Mouse (Mus musculus) myocyte (in vitro differentiated cells): ENCODE measurements at regions not wholly inside any gene's neighbourhood (a gene's known extent, or its start where the extent isn't known, plus 50 kb on each side); places are given as distances from the start of the nearest gene placed in this dataset.

Experiments used
- CEBPB ChIP-seq: IDR thresholded peaks from 2 replicates; pipeline ENCODE4 v1.6.1; 2011; ENCODE audit warnings: mild to moderate bottlenecking, moderate library complexity; ENCODE audit not compliant: poor library complexity, insufficient read depth, severe bottlenecking
- E2F4 ChIP-seq: IDR thresholded peaks from one replicate; pipeline ENCODE4 v1.6.1; 2011; ENCODE audit warnings: mild to moderate bottlenecking, control low read depth, moderate library complexity; ENCODE audit not compliant: insufficient read depth
- MAX ChIP-seq: IDR thresholded peaks from one replicate; pipeline ENCODE4 v1.6.1; 2011; ENCODE audit warnings: low read depth, mild to moderate bottlenecking, control low read depth
- POLR2A ChIP-seq: IDR thresholded peaks from one replicate; pipeline ENCODE4 v1.6.1; 2011; ENCODE audit warnings: low read depth, mild to moderate bottlenecking, control low read depth, moderate library complexity; ENCODE audit not compliant: insufficient read length
- POLR2AphosphoS2 ChIP-seq: IDR thresholded peaks from one replicate; pipeline ENCODE4 v1.6.1; 2011; ENCODE audit warnings: low read depth, control low read depth; ENCODE audit not compliant: insufficient read length
- SRF ChIP-seq: IDR thresholded peaks from one replicate; pipeline ENCODE4 v1.6.1; 2011; ENCODE audit warnings: low read depth; ENCODE audit not compliant: control insufficient read depth, insufficient read length
- TCF12 ChIP-seq: IDR thresholded peaks from one replicate; pipeline ENCODE4 v1.6.1; 2011; ENCODE audit warnings: mild to moderate bottlenecking, control low read depth; ENCODE audit not compliant: poor library complexity, insufficient read depth, severe bottlenecking
- TCF3 ChIP-seq: IDR thresholded peaks from one replicate; pipeline ENCODE4 v1.6.1; 2011; ENCODE audit warnings: low read depth, control low read depth; ENCODE audit not compliant: insufficient read length
- USF1 ChIP-seq: IDR thresholded peaks from one replicate; pipeline ENCODE4 v1.6.1; 2011; ENCODE audit warnings: low read depth, mild to moderate bottlenecking, control low read depth, moderate library complexity

DNA sequence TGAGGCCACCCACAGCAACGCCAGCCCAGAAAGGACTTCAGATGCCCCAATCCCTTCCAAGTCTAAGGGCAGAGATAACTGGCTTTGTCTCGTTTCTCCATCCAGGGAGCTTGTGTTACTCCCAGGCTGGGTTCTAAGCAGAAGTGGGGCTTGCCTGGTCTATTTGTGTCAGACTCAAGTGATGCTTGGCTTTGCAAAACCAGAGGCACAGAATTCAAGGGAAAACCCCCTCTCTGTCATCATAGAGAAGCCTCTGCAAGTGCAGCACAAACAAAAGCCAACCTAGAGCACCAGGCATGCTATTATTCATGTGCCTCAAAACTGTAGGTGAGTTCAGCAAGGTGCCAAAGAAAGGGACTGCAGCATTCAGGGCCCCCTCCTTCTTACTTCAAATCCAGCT is 284.9 kb downstream of the Irs2 start:
- TF ChIP-seq POLR2A (no peak), E2F4 (no peak), POLR2AphosphoS2 (no peak), CEBPB (no peak), MAX (no peak), SRF (no peak), TCF3 (no peak), USF1 (no peak), TCF12 (no peak)
